Mouse (Mus musculus) left cerebral cortex, adult 11 months (tissue): ENCODE results near the gene Ppm1h.

Source experiments
- DNase-seq: peaks from one replicate; pipeline ENCODE4 v3.0.0; 2022; ENCODE audit warnings: low spot score

Gene Ppm1h

DNA sequence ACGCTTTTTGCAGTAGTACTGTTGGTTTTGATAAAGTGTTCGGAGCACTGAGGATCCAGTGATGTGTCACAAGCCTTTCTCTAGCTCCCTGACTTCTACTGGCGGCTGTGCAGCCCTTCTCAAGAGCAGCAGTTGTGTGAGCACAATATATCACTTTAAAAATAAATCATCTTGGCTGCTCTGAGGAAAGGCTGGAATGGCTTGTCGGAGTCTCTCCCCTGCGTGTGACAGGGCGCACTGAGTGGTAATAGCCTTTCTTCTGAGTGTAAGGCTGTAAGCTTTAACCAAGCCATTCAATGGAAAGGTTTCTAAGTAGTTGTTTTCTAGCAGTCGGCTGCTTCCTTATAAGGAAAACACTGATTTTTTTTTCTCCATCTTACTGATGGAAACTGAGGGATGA lies 91.8 kb downstream of the Ppm1h start:
- DNase-seq, result no peak

DNA sequence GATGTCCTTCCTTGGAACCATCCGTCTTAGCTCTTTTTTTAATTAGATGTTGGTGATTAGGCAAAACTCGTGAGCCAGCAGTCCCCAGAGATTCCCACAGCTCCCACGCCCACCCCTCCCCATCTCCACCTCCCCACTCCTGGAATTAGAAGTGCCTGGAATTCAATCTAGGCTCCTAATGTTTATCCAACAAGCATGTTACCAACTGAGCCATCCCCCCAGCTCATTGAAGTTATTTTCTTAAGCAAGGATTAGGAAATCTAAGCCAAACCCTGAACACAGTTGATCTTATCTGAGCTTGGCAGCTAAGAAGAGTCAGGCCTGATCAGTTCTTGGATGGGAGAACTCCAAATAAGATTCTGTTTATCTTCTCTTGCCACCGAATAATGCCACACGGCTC lies 92.4 kb downstream of the Ppm1h start:
- no peak for DNase-seq

DNA sequence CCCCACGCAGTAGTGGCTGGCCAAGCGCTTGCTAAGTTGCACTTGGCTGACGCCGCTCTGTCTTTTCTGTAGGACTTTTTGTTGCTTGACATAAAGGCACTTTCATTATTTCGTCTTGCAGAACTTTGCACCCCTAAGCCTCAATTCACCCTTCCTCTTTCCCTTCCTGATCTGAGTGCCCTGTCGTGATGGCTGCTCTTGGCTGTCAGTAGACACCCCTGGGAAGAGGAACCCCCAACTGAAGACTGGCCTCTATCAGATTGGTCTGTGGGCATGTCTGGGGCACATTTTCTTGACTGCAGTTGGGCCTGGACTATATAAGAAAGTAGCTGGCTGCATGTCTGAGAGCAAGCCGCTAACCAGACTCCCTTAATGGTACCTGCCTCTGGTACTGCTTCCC lies 95.6 kb downstream of the Ppm1h start:
- DNase-seq, result no peak

DNA sequence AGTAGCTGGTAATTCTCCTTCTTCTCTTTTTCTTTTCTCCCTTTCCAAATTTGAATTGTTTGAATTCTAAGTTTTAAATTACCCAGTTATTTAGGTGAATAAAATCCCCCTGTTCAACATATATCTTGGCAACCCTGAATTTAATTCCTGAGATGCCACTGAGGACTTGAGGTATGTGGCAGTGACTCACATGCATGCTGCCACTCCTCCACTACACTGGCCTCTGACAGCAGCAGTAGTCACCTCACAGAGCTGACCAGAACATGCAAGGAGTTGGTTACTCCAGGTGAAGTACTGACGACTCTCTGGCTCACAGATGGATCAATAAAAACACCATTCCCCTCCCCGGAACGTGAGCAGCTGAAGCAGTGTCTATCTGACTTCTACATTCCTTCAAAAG lies 98.9 kb downstream of the Ppm1h start:
- no peak for DNase-seq

DNA sequence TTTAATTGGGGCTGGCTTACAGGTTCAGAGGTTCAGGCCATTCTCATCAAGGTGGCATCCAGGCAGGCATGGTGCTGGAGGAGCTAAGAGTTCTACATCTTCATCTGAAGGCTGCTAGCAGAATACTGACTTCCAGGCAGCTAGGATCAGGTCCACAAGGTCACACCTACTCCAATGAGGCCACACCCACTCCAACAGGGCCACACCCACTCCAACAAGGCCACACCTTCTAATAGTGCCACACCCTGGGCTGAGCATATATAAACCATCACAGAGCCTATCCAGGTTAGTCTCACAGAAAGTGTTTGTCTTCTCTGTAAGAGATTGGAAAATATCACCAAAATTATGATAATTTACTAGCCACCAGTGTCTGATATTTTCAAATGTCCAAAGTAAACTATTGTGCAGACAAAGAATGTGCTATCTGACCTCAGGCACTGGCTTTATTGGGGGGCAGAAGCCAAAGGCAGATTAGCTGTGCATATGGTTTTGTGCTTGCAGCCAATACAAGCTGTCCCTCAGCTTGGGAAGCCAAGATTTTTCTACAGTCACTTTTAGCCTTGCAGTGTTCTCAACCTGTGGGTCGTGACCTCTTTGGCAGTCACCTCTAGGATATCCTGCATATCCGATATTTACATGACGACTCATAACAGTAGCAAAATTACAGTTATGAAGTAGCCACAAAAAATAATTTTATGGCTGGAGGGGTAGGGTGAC lies 99.5 kb downstream of the Ppm1h start:
- no peak for DNase-seq

DNA sequence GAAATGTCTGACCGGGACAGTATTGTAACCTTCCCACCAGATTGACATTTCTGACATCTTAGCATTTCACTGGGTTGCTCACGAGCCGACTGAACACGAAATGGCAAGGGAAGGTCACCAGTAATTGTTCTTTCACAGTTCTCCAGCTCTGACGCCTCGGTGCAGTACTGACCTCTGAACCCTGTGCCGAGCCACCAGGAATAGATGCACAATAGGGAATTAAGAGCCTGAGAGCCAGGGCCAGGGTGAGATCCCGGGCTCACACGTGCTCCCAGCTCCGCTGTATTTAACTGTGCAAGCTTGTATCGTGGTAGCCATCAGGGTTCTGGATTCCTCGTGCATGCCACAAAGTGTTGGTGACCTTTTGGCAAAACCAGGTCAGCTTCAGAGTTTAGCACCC lies 100.8 kb downstream of the Ppm1h start:
- no peak for DNase-seq

- DNase-seq, result no peak
These were observed 104.2 kb downstream of the Ppm1h start for GRCm38 (mm10) chr10:122782755-122783154.

DNA sequence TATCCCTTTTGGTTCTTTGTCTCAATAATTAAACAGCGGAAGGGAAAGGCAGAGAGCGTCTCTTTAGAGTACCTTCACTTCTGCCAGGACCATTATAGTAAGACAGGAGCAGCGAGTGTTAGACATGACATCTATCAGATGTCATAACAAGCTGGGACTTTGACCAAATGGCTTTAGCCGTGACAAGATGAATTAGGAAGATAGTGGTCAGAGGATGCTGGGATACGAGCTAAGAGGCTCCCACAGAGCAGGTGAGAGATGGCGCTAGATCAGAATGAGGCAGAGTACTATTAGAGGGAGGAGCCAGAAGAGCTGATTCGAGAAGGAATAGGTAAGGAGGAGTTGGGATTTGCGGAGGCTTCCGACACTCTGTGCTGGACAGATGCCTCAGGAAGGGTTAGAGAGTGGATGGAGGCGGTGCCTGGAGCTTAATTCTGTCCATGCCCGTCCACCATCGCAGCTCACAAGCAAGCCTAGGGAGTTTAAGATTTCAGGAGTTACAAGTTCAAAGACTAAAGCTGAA lies 111.1 kb downstream of the Ppm1h start:
- DNase-seq, result no peak

- DNase-seq, result no peak
These were observed 113.7 kb downstream of the Ppm1h start for GRCm38 (mm10) chr10:122792021-122792966.

DNA sequence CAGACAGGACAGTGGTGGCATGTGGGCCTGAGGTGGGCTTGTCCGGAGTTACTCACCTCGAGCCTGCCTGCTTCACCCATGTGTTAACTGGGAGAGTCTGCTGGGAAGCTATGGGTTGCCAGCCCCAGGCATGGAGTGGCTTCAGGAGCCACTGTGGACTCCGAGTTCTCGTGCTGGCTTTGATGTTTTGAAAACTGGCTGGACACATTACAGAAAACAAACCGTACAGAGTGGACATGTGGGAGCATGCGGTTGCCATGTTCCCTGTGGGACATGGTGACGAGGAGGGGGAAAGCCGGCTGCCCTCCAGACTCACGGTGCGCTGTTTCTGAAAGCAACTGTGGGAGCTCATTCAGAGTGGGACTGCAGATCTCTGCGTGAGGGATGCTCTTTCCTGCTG lies 114.6 kb downstream of the Ppm1h start:
- DNase-seq, result no peak

- no peak for DNase-seq
These were observed 115.8 kb downstream of the Ppm1h start for GRCm38 (mm10) chr10:122794187-122794850.

DNA sequence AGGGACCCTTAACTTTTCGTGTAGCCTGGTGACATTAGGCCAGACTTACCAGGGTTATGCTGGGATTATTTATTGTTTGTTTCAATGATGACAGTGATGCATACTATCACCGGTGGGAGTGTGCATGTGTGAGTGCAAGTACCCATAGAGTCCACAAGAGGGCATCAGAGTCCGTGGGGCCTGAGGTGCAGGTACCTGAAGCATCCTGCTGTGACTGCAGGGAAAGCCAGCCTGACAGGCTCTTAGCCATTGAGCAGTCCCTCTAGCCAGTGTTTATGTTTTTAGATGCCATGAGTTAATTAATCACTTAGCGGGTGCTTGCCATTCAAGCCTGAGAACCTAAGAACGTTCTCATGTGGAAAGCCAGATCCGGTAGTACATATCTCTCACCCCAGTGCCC lies 119.4 kb downstream of the Ppm1h start:
- DNase-seq, result no peak

GRCm38 (mm10) chr10:122800003-122800731 lies 121.6 kb downstream of the Ppm1h start:
- DNase-seq, result no peak

GRCm38 (mm10) chr10:122800732-122801110 lies 122.2 kb downstream of the Ppm1h start:
- DNase-seq, result no peak

DNA sequence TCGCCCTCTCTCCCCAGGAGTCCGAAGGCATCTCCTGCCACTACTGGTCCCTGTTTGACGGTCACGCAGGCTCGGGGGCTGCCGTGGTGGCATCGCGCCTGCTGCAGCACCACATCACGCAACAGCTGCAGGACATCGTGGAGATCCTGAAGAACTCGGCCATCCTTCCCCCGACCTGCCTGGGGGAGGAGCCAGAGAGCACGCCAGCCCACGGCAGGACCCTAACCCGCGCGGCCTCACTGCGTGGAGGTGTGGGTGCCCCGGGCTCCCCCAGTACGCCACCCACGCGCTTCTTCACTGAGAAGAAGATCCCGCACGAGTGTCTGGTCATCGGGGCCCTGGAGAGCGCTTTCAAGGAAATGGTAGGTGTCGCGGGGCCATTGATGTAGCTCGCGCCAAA lies 123.7 kb downstream of the Ppm1h start:
- no peak for DNase-seq

DNA sequence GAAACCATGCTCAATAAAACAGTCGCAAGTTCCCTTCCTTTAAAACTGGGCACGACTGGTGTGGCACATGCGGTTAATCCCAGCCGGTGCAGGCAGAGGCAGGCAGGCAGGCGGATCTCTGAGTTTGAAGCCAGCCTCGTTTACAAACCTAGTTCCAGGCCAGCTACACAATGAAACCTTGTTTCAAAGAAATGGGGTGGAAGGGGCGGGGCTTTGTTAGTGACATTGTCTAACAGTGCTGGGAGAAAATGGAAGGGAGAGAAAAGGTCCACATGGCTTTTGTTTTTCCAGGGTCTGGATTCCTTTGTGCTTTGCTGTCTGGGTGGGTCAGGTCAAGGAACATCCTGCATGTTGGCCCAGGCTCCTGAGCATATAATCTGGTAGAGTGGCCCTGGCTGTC lies 124.3 kb downstream of the Ppm1h start:
- no peak for DNase-seq

- DNase-seq, result no peak
These were observed 125.3 kb downstream of the Ppm1h start for GRCm38 (mm10) chr10:122803906-122804305.

- DNase-seq, result no peak
These were observed 127.3 kb downstream of the Ppm1h start for GRCm38 (mm10) chr10:122805866-122806265.

- peak; percentile 54 for DNase-seq
These were observed 128.9 kb downstream of the Ppm1h start for GRCm38 (mm10) chr10:122807127-122808105.

GRCm38 (mm10) chr10:122808186-122808585 lies 129.6 kb downstream of the Ppm1h start:
- DNase-seq, result peak; percentile 40

DNA sequence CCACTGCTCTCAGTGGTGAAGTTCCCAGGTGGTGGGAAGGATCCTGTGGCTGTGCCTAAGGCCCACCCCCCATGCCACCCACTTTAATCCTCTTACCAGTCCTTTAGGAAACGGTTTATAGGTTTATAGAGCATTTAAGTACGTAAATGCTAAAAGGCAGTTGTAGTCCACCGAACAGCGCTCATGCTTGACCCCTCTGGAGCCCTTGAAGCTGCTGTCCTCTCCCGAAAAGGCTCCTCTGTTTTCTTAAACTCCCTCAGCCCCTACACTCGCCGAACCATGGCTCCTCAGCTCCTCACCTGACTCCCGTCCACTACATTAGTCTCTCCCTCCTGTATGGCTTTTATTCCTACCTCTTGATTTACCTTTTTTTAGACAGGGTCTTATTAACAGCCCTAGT lies 131.3 kb downstream of the Ppm1h start:
- no peak for DNase-seq
